Mouse (Mus musculus) midbrain, embryonic 11.5 days (tissue): ENCODE data around the gene S100a10. TPM values are rescaled to one million over a fixed set of nuclear protein-coding genes. Genes with fewer than 3 reads are reported as not detected.

Experiments
- ATAC-seq: fragments of 200-750 bp; cut with Nextera tagmentation; 2 replicates; pipeline ENCODE4 v1.8.0; 2017; ENCODE audit warnings: moderate TSS enrichment, moderate library complexity; ENCODE audit not compliant: low FRiP score
- DNase-seq: peaks from one replicate; pipeline ENCODE4 v3.0.0; 2015; ENCODE audit warnings: low spot score; ENCODE audit errors: missing footprints
- H3K27ac ChIP-seq: fragments of 300-500 bp; sonication (generic); 2 replicates; pipeline ENCODE4 v1.5.1; 2014; ENCODE audit warnings: low read depth, low read length
- H3K27me3 ChIP-seq: fragments of 300-500 bp; sonication (generic); 2 replicates; pipeline ENCODE4 v1.6.1; 2014; ENCODE audit warnings: mild to moderate bottlenecking, low read length, moderate library complexity, mixed read lengths; ENCODE audit not compliant: control insufficient read depth, insufficient read depth
- H3K36me3 ChIP-seq: fragments of 300-500 bp; sonication (generic); 2 replicates; pipeline ENCODE4 v1.6.1; 2014; ENCODE audit warnings: mild to moderate bottlenecking, low read length, moderate library complexity, mixed read lengths; ENCODE audit not compliant: control insufficient read depth, insufficient read depth
- H3K4me1 ChIP-seq: fragments of 300-500 bp; sonication (generic); 2 replicates; pipeline ENCODE4 v1.6.1; 2014; ENCODE audit warnings: low read length; ENCODE audit not compliant: control insufficient read depth, insufficient read depth
- H3K4me2 ChIP-seq: fragments of 300-500 bp; sonication (generic); 2 replicates; pipeline ENCODE4 v1.6.1; 2014; ENCODE audit warnings: mild to moderate bottlenecking, moderate library complexity
- H3K4me3 ChIP-seq: fragments of 300-500 bp; sonication (generic); 2 replicates; pipeline ENCODE4 v1.5.1; 2014; ENCODE audit warnings: low read depth, low read length
- H3K9ac ChIP-seq: fragments of 300-500 bp; sonication (generic); 2 replicates; pipeline ENCODE4 v1.6.1; 2014; ENCODE audit warnings: low read length
- H3K9me3 ChIP-seq: fragments of 300-500 bp; sonication (generic); 2 replicates; pipeline ENCODE4 v1.6.1; 2016; ENCODE audit warnings: low read length; ENCODE audit not compliant: control insufficient read depth
- WGBS: fragments of 180-500 bp; shearing (Covaris S2); extraction: QIAGEN DNeasy Blood & Tissue Kit; methylation state at CpG from one replicate; pipeline ENCODE4 v1.1.7; 2014; 5-methylcytosine and 5-hydroxymethylcytosine counted together
- polyA plus RNA-seq: library from polyadenylated mRNA; unstranded; fragments of >200 nt; fragmentation: Nextera tagmentation; extraction: Ambion mirVana; gene quantifications from 2 replicates; pipeline ENCODE4 v1.2.1, GENCODE M21; 2014

The S100a10 gene
- polyA plus RNA-seq, 1 experiment from 2014 or later: 187 TPM

- Histone ChIP-seq H3K4me2 (no peak overlapping the region), H3K36me3 (no peaks in the 10 kb centered on the region), H3K9me3 (no peaks in the 10 kb centered on the region), H3K27me3 (no peaks in the 10 kb centered on the region), H3K9ac (no peak overlapping the region), H3K27ac (no peak overlapping the region), H3K4me1 (no peaks in the 10 kb centered on the region), H3K4me3 (no peak overlapping the region)
- WGBS: 94% methylated on average over 2 of the region's 2 CpGs
- ATAC-seq (no peak), DNase-seq (no peak)
Measured at GRCm38 (mm10) chr3:93517343-93517742, 37.5 kb upstream of the S100a10 start.

DNA sequence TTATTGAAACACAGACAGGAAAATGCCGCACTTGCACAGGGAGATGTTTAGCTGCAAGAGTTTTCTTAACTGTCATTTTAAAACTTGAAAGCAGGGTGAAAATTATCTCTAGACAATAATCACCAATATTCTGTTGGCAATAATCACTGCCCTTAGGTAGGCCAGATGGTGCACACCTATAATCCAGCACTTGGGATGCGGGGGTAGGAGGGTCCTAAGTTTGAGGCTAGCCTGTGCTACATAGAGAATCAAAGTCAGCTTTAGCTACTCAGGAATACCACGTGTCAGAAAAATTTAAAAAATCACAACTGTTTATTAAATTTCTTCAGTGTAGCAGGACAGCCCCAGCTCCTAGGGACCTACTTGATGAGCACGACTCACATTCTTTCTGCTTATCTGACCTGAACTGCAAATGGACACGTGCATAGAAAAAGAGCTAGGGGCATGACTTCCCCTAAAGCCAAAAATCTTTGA lies 35.0 kb upstream of the S100a10 start:
- H3K9me3 ChIP-seq: no peaks in the 10 kb centered on the region
- H3K36me3 ChIP-seq: no peaks in the 10 kb centered on the region
- H3K9ac ChIP-seq: no peak overlapping the region
- H3K4me1 ChIP-seq: no peaks in the 10 kb centered on the region
- 54% methylated on average over 5 of the region's 5 CpGs for WGBS
- no peak overlapping the region; the same call in 1 of the 2 replicates for H3K4me3 ChIP-seq
- H3K4me2 ChIP-seq: peak overlapping the region; percentile 72
- H3K27me3 ChIP-seq: no peaks in the 10 kb centered on the region
- ATAC-seq: peak; percentile 50
- no peak for DNase-seq
- no peak overlapping the region for H3K27ac ChIP-seq

DNA sequence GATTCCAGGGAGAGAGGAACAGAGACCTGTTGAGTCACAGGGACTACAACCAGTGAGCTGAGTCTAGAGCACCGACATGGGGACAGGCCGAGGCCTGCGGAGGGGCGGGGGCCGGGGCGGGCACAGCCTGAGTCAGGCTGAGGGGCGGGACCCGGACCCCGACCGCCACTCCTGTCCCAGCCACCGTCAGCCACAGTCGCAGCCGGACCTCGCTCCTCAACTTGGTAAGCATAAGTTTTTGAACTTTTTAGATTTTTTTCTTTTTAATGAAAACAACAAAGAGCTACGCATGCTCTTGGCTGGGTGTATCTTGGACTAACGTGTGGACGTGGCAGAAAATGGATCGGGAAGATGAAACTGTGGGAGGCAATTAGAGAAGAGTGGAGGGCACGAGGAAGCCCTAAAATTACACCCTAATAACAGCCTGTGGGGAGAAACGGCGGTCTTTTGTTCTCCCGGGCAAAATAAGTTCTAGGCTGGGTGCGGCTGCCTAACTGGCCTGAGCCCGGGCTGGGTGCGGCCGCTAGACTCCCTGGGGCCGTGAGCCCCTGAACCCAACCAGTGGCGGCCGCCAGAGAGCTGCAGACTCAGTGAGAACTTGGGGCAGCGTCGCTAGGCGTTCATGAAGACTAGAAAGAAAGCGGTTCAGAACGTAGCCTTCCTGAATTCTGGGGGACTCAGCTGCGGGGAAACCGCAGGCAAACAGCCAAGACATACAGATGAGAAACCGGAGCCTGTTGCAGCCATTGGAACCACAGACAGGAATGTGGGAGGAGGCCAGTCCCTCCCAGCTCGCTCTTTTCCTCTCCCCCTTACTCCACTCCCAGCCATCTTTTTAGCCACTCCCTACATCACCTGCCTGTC lies 34.3 kb upstream of the S100a10 start, which contains the start of gene S100a11:
Gene S100a11, plus strand, starts transcription at position 159 of the 864 bp plus-strand sequence.
- Histone ChIP-seq H3K9me3 (no peaks in the 10 kb centered on the region), H3K4me2 (peak within 1 kb of the TSS; percentile 72), H3K4me1 (no peaks in the 10 kb centered on the region), H3K36me3 (no peaks in the 10 kb centered on the region), H3K4me3 (peak within 1 kb of the TSS; percentile 48), H3K27ac (no peak within 1 kb of the TSS), H3K9ac (peak within 1 kb of the TSS; percentile 68), H3K27me3 (no peaks in the 10 kb centered on the region)
- ATAC-seq: peak; percentile 95
- under 1% methylated on average over 38 of the region's 38 CpGs for WGBS
- peak; percentile 94 for DNase-seq

DNA sequence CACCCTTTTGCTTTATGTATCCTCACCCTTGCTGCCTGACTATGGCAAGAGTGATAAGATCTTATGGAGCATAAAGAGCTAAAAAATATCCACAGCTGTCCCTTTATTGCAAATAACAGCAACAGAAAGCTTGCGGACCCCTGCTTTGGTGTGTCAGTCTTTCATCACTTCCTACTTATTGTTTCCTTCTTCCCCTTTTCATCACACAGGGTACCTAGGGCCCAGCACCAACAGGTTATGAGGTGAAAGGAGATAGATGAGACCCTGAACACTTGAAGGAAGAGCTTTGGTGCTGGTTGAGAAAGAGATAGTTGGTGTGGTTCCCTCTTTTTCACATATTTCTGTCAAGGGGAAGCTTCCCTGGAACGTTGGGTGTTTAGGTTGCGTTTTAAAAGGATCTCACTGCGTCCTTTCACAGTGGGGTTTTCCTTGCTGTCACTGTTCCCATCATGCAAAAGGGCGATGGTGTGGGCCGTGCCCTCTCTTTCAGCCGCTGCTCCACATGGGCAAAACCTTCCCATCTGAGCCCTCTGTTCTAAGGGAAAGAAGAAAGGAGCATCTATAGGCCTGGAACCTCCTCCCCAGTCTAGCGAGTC lies 33.3 kb upstream of the S100a10 start:
- H3K27ac ChIP-seq: no peak overlapping the region
- 85% methylated on average over 8 of the region's 8 CpGs for WGBS
- H3K9me3 ChIP-seq: no peaks in the 10 kb centered on the region
- H3K9ac ChIP-seq: no peak overlapping the region
- H3K27me3 ChIP-seq: no peaks in the 10 kb centered on the region
- H3K36me3 ChIP-seq: no peaks in the 10 kb centered on the region
- no peak overlapping the region for H3K4me2 ChIP-seq
- ATAC-seq (no peak), DNase-seq (no peak)
- H3K4me1 ChIP-seq: no peaks in the 10 kb centered on the region
- H3K4me3 ChIP-seq: no peak overlapping the region

GRCm38 (mm10) chr3:93522611-93523010 lies 32.3 kb upstream of the S100a10 start:
- Histone ChIP-seq H3K9me3 (no peaks in the 10 kb centered on the region), H3K27ac (no peak overlapping the region), H3K27me3 (no peaks in the 10 kb centered on the region), H3K36me3 (no peaks in the 10 kb centered on the region), H3K9ac (no peak overlapping the region), H3K4me1 (no peaks in the 10 kb centered on the region), H3K4me2 (no peak overlapping the region), H3K4me3 (no peak overlapping the region)
- 39% methylated on average over 7 of the region's 7 CpGs for WGBS
- DNase-seq (peak; percentile 93), ATAC-seq (no peak)

- H3K4me3 ChIP-seq: no peak overlapping the region
- no peak overlapping the region for H3K9ac ChIP-seq
- H3K9me3 ChIP-seq: no peaks in the 10 kb centered on the region
- no peak for DNase-seq
- H3K4me1 ChIP-seq: no peaks in the 10 kb centered on the region
- ATAC-seq: no peak
- H3K4me2 ChIP-seq: no peak overlapping the region
- no peaks in the 10 kb centered on the region for H3K27me3 ChIP-seq
- WGBS: 89% methylated on average over 3 of the region's 3 CpGs
- H3K27ac ChIP-seq: no peak overlapping the region
- H3K36me3 ChIP-seq: no peaks in the 10 kb centered on the region
Measured at GRCm38 (mm10) chr3:93527300-93527699, 27.6 kb upstream of the S100a10 start.

DNA sequence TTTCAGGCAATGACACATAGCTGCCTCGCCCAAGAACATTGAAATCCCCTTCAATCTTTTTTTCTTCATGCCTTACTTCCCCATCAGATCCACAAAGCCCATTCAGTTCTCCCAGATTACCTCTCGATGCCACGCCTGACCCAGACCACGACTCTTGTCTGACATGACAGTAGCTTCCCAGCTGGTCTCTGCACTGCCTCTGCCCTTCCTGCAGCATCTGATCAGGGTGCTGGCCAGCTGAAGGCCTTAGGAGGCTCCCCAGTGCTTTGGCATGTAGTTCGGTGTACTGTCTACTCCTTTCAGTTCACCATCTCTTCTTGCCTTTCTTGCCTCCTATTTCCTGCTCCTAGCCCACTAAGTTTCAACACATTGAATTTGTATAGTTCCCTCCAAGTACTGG lies 26.1 kb upstream of the S100a10 start:
- no peaks in the 10 kb centered on the region for H3K36me3 ChIP-seq

DNA sequence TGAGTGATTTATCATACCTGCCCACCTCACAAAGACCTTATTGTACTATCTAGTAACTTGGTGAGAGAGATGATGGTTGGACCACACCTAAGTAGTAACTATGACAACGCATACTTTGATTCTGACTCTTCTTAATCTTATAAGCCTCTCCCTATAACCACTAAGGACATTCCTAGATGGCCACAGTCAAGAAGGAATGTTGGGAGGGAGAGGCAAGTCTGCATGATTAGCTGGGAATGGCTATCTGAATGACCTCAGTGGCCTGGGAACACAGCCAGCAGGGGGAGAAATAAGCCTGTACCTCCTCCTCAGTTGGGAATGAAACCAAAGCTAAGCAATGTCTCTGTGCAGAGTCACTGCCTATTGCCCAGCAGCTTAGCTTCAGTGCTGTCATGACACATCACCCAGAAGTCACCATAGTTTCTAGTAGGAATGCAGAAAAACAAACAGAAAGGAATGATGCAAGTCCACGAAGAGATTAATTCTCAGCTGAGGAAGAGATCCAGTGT lies 17.8 kb upstream of the S100a10 start:
- H3K27ac ChIP-seq: no peak overlapping the region
- H3K9ac ChIP-seq: no peak overlapping the region
- H3K36me3 ChIP-seq: no peaks in the 10 kb centered on the region
- peak; percentile 54; the same call in 1 of the 2 replicates for ATAC-seq
- no peak for DNase-seq
- no peaks in the 10 kb centered on the region for H3K9me3 ChIP-seq
- H3K4me1 ChIP-seq: no peaks in the 10 kb centered on the region
- WGBS: 47% methylated on average over 2 of the region's 2 CpGs
- H3K27me3 ChIP-seq: no peaks in the 10 kb centered on the region
- H3K4me2 ChIP-seq: no peak overlapping the region
- no peak overlapping the region for H3K4me3 ChIP-seq

More for the DNA sequence above, 26.1 kb upstream of the S100a10 start:
- Histone ChIP-seq H3K4me1 (no peaks in the 10 kb centered on the region), H3K4me2 (no peak overlapping the region), H3K9ac (no peak overlapping the region), H3K9me3 (no peaks in the 10 kb centered on the region), H3K4me3 (no peak overlapping the region), H3K27ac (no peak overlapping the region), H3K27me3 (no peaks in the 10 kb centered on the region)
- WGBS: 89% methylated on average over 5 of the region's 5 CpGs
- DNase-seq (no peak), ATAC-seq (no peak)

DNA sequence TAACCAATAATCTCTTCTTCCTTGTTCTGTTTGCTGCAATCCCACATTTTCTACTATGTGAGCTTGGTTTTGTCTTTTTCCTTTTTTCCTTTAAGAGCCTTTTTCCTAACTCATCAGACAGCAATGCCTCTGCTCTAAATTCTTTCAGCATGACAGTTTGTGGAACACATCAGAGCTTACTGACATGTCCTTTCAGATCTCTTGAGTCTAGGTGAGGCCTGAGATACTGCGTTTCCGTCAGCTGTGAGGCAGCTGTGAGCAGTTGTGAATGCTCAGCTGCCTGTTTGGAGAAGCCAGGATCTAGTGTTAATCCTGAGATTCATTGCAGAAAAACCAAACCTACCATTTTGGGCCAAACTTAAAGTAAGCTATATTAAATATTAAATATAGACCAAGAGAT lies 16.4 kb upstream of the S100a10 start:
- H3K27me3 ChIP-seq: no peaks in the 10 kb centered on the region
- WGBS: 84% methylated on average over 2 of the region's 2 CpGs
- no peak for ATAC-seq

More for the DNA sequence above, 16.4 kb upstream of the S100a10 start:
- no peak overlapping the region for H3K9ac ChIP-seq
- no peaks in the 10 kb centered on the region for H3K9me3 ChIP-seq
- no peak for DNase-seq
- no peaks in the 10 kb centered on the region for H3K36me3 ChIP-seq
- H3K4me2 ChIP-seq: no peak overlapping the region
- H3K4me3 ChIP-seq: no peak overlapping the region
- H3K27ac ChIP-seq: no peak overlapping the region
- H3K4me1 ChIP-seq: no peaks in the 10 kb centered on the region
